Mouse (Mus musculus) cortical plate, adult 2 months (tissue): ENCODE results near the gene Shank1. TPM values are rescaled to one million over a fixed set of nuclear protein-coding genes. Genes with fewer than 3 reads are reported as not detected.
A peak's percentile ranks its signal among the peaks of the same experiment; 100 is the strongest.
"Not testable (repeated sequence)": the region's sequence is repeated elsewhere in the genome, so short reads cannot be mapped to it uniquely, and the experiment has no call there.

Experiments
- H3K27ac ChIP-seq: fragments of 200-500 bp; 2 replicates; pipeline ENCODE4 v1.5.1; 2012; ENCODE audit warnings: low read length, control low read depth, inconsistent platforms; ENCODE audit not compliant: insufficient read depth
- H3K4me1 ChIP-seq: fragments of 200-500 bp; 2 replicates; pipeline ENCODE4 v1.6.1; 2011; ENCODE audit warnings: low read length; ENCODE audit not compliant: control insufficient read depth, insufficient read depth
- H3K4me3 ChIP-seq: fragments of 200-500 bp; 2 replicates; pipeline ENCODE4 v1.5.1; 2011; ENCODE audit warnings: mild to moderate bottlenecking, low read length, control low read depth; ENCODE audit not compliant: insufficient read depth
- CTCF ChIP-seq: fragments of 200-500 bp; IDR thresholded peaks from 2 replicates; pipeline ENCODE4 v1.5.1; 2011; ENCODE audit warnings: mild to moderate bottlenecking, control low read depth, low read length; ENCODE audit not compliant: insufficient read depth; ENCODE audit errors: extremely low read depth
- POLR2A ChIP-seq: fragments of 200-500 bp; IDR thresholded peaks from 2 replicates; pipeline ENCODE4 v1.6.1; 2011; ENCODE audit warnings: mild to moderate bottlenecking, low read length, control low read depth; ENCODE audit not compliant: insufficient read depth; ENCODE audit errors: extremely low read depth
- polyA plus RNA-seq: library from polyadenylated mRNA; depleted of rRNA; stranded (reverse); fragments of >200 nt; gene quantifications from 2 replicates; pipeline ENCODE4 v1.2.3, GENCODE M21; 2012

Shank1 gene
- polyA plus RNA-seq, 1 experiment: 106 TPM

- Histone ChIP-seq H3K4me3 (no peak overlapping the region), H3K4me1 (no peaks in the 10 kb centered on the region), H3K27ac (no peak overlapping the region)
- TF ChIP-seq CTCF (no peak), POLR2A (no peak)
Observed at GRCm38 (mm10) chr7:44275546-44275945, 34.5 kb upstream of the Shank1 start.

- H3K27ac ChIP-seq: no peak overlapping the region
- TF ChIP-seq CTCF: no peak
- TF ChIP-seq POLR2A: no peak
- no peak overlapping the region for H3K4me3 ChIP-seq
- no peaks in the 10 kb centered on the region for H3K4me1 ChIP-seq
Observed at GRCm38 (mm10) chr7:44276461-44277249, 33.4 kb upstream of the Shank1 start.

GRCm38 (mm10) chr7:44277250-44277622, 32.8 kb upstream of the Shank1 start:
- no peaks in the 10 kb centered on the region; the same call in 1 of the 2 replicates for H3K4me1 ChIP-seq
- no peak overlapping the region for H3K4me3 ChIP-seq
- no peak overlapping the region for H3K27ac ChIP-seq
- TF ChIP-seq CTCF (peak; percentile 68), POLR2A (no peak)

- no peak overlapping the region for H3K27ac ChIP-seq
Observed at GRCm38 (mm10) chr7:44280959-44281358, 29.1 kb upstream of the Shank1 start.

GRCm38 (mm10) chr7:44281586-44281985, 28.5 kb upstream of the Shank1 start:
- no peak for TF ChIP-seq POLR2A
- TF ChIP-seq CTCF: no peak
- Histone ChIP-seq H3K4me1 (no peaks in the 10 kb centered on the region; the same call in 1 of the 2 replicates), H3K4me3 (no peak overlapping the region), H3K27ac (no peak overlapping the region)

More at GRCm38 (mm10) chr7:44280959-44281358, 29.1 kb upstream of the Shank1 start:
- Histone ChIP-seq H3K4me1 (no peaks in the 10 kb centered on the region; the same call in 1 of the 2 replicates), H3K4me3 (no peak overlapping the region)
- TF ChIP-seq CTCF: no peak
- no peak for TF ChIP-seq POLR2A

- TF ChIP-seq POLR2A (no peak), CTCF (no peak)
- Histone ChIP-seq H3K4me3 (no peak overlapping the region), H3K27ac (no peak overlapping the region), H3K4me1 (no peaks in the 10 kb centered on the region)
Observed at GRCm38 (mm10) chr7:44287760-44288159, 22.3 kb upstream of the Shank1 start.

- no peak overlapping the region for H3K4me3 ChIP-seq
- no peak overlapping the region for H3K27ac ChIP-seq
- TF ChIP-seq POLR2A (no peak), CTCF (no peak)
- no peaks in the 10 kb centered on the region for H3K4me1 ChIP-seq
Observed at GRCm38 (mm10) chr7:44290986-44291385, 19.1 kb upstream of the Shank1 start.

- Histone ChIP-seq H3K4me1 (no peaks in the 10 kb centered on the region), H3K4me3 (no peak overlapping the region), H3K27ac (no peak overlapping the region)
- TF ChIP-seq POLR2A (no peak), CTCF (no peak)
Observed at GRCm38 (mm10) chr7:44291418-44291817, 18.6 kb upstream of the Shank1 start.

GRCm38 (mm10) chr7:44297501-44297900, 12.6 kb upstream of the Shank1 start:
- H3K4me1 ChIP-seq, H3K27ac ChIP-seq, H3K4me3 ChIP-seq: not testable (repeated sequence)

GRCm38 (mm10) chr7:44303346-44304340, 6.4 kb upstream of the Shank1 start:
- 0 out of 2 replicates have a peak, but pooled peaks cover 2% of the 10 kb centered on the region for H3K4me1 ChIP-seq
- H3K4me3 ChIP-seq: peak overlapping the region; percentile 26
- no peak for TF ChIP-seq POLR2A
- no peak for TF ChIP-seq CTCF
- peak overlapping the region; percentile 84; the same call in 1 of the 2 replicates for H3K27ac ChIP-seq
